Mouse (Mus musculus): ENCODE data around the gene Fxyd3.
A peak's percentile ranks its signal among the peaks of the same experiment; 100 is the strongest.

Gene Fxyd3

DNA sequence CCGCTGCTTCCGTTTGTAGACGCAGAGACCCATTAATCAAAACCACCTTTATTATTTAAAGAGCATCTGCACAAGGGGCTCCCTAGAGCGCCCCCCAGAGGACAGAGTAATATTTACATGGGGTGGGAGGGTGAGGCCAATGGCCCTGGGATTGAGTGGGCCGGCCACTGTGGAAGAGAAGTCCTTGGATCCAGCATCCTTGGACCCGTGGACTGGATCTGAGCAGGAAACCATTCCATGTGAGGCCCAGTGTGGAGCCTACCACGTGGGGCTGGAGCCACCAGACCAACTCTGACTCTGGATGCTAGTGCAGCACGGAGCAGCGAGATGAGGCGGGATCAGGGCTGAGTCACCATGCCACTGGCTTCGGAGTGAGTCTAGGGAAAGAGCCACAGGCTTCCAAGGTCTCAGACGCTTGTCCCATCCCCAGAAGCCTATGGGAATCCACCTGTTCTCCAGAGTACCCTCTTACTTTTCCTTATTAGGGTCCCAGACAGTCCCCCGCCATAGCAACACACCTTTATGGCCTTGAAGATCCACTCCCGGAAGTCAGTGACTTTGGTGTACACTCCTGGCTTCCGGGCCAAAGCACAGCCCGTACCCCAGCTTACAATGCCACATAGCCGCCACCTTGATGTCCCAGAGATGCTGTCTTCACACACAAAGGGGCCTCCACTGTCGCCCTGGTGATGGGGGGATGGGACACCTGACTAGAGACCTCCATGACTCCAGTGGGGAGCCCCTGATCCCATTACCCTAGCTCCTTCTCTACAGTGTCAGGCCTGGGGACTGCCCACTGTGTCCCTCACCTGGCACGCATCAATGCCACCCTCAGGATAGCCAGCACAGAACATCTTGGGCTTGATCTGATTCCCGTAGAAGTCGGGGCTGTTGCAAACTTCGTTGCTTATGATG is 22.4 kb upstream of the Fxyd3 start:
- no peak for DNase-seq (ENCODE audit: extremely low spot score, low spot score)

DNA sequence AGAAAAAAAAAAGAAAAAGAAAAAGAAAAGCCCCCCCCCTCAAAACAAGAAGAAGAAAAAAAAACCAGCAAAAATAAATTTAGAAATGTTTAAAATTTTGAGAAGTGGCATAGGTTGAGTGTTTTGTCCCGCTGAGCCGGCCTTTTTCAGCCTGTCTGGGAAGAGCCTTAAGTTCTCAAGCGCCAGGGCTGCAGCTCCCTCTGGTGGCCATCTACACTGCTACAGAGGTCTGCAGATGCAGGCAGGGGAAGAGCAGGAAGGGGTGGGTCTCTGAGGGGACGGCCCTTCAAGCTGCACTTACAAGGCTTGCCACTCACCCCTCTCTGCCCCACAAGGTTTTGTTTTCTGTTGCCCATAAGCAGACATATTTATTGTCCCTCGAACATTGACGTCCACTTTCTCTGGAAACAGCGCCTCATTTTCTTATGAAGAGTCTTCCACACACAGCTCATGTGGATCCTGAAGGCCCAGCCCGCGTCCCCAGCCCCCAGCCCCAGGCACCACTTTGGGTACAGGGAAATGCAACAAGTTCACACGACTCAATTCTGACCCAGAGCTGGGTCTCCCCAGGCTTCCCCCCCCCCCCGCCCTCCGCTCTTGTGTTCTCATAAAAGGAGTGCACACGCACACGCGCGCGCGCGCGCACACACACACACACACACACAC is 21.2 kb upstream of the Fxyd3 start:
- peak; percentile 88 for DNase-seq (ENCODE audit: extremely low spot score, low spot score)

DNA sequence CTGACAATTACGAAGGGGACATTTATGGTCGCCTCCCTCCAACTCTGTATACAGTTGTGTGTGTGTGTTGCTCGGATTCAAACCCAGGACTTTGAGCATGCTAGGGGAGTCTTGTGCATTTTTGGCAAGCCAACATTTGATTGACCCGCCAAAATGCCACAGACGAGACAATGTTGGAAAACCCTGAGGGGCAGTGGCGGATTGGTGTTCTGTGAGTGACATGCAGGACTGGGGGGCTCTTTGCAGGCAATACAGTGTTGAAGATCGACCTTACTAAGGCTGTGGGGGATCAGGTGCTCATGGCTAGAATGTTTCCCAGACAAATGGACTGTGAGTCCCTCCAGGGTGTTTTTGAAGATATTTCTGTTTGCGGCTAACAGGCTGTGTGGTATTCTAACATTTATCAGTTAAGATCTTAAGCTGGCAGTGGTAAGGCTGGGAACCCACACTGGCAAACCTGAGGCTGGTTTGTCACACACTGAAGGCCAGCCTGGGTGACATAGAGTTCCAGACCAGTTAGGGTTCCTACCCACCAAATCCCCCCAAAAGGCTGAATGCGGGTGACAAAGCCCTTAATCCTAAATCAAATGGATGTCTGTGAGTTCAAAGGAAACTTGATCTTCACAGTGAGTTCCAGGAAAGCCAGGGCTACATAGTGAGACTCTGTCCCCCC is 20.5 kb upstream of the Fxyd3 start:
- DNase-seq (ENCODE audit: extremely low spot score, low spot score): no peak

- no peak for DNase-seq (ENCODE audit: extremely low spot score, low spot score)
Measured at GRCm38 (mm10) chr7:31094774-31095501, 18.4 kb upstream of the Fxyd3 start.

DNA sequence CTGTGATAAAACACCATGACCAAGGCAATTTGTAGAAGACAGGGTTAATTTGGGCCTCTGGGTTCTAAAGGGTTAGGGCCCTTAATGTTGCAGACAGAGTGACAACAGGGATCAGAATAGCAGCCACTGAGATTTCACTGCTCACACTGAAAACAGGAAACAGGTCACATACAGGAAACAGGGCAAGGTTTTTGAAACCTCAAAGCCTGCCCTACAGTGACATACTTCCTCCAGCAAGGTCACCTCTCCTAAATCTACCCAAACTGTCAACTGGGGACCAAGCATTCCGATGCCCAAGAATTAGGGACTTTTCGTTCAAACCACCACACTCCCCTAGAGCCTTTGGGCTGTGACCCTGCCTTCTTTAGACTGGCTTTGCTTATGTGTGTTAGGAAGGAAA is 13.2 kb upstream of the Fxyd3 start:
- DNase-seq (ENCODE audit: extremely low spot score, low spot score): no peak

DNA sequence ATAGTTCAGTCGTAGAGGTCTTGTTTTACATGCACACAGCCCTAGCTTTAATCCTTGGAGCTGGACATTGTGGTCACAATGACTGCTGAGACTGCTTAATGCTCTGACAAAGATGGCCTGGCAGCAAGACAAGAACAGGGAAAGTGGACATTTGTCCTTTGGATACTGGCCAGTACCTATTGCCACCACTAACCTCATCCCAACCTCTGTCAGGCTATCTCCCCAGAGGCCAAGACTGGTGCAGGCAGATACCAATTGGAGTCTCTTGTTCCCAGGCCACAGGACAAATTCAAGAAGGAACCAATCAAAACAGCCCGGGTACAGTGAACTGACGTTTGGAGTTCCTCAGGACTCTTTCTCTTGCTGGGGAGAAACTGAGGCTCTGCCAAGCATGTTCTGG is 11.7 kb upstream of the Fxyd3 start:
- DNase-seq (ENCODE audit: extremely low spot score, low spot score): no peak

GRCm38 (mm10) chr7:31087262-31087661 is 10.8 kb upstream of the Fxyd3 start:
- no peak for DNase-seq (ENCODE audit: extremely low spot score, low spot score)

DNA sequence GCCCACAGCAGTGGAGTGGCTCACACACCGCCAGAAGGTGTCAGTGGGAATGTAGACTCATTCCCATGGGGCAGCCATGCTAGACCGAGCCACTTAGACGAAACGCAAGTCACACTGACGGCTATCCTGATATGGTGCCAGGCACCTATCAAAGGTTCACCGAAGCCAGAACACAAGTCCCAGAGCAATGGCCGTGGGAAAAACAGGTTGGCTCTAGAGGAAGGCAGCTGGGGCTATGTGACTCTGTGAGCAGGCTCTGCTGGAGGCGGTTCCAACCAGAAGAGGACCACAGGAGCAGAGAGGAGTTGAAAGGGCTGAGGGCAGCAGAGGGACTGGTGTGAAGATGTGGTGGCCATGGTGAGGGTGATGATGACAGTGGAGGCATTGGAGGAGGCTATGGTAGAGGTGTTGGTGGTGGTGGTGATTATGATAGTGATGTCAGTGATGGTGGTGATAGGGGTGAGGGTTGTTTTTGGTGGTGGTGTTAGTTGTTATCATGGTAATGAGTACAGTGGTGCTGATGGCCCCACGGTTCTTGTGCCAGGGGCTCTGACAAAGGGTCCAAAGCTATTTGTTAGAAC is 9.8 kb upstream of the Fxyd3 start:
- DNase-seq (ENCODE audit: extremely low spot score, low spot score): no peak

- no peak for DNase-seq (ENCODE audit: extremely low spot score, low spot score)
Measured at GRCm38 (mm10) chr7:31085171-31085570, 8.7 kb upstream of the Fxyd3 start.

DNA sequence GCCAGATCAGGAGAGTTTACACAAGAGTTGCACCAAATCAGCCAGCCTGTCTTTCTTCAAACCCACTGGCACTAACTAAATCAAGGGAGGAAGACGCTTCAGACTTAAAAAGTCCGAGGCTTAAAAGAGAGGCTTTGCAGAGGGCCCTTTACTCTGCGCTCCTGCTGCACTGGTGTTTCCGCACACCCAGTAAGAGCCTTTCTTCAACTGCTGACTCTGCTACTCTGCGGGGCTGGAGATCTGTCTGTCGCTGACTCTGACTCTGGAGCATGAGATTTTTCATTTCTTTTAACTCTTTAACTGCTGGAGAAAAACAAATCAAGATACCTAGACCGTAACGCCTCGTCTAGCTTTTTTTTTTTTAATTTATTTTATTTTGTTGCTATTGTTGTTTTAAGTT is 7.6 kb upstream of the Fxyd3 start:
- DNase-seq (ENCODE audit: extremely low spot score, low spot score): no peak

DNA sequence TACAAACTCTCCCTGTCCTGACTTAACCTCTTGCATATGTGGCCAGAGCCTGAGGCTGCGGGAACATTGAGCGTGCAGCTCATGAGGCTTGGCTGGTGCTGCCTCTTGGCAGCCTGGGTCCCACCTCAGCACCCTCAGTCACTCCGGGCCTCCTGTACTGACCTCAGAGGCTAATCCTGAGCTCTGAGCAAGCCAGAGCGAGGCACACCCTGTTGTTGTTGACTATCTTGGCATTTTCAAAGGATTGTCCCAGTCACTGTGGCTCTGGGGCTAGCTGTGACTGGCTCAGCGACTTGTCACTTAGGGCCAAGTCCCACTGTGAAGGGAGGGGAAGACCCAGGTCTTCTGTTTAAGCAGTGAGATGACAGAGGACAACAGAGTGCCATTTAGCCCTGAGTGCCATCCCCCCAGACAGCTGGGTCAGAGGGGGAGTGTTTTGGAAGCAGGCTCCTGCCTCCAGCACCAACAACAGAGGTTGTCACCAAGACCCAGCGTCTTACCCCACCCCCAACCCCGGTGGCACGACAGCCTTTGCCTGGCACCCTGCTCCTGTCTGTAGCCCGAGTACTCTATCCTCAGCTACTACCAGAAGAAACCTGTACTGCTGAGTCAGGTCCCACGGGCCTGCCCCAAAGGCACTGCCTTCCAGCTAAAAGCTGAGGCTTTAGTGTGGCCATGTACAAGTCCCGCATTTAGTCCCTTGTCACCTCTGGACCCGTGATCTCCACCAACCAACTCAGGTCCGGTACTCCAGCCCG is 6.5 kb upstream of the Fxyd3 start:
- no peak for DNase-seq (ENCODE audit: extremely low spot score, low spot score)

DNA sequence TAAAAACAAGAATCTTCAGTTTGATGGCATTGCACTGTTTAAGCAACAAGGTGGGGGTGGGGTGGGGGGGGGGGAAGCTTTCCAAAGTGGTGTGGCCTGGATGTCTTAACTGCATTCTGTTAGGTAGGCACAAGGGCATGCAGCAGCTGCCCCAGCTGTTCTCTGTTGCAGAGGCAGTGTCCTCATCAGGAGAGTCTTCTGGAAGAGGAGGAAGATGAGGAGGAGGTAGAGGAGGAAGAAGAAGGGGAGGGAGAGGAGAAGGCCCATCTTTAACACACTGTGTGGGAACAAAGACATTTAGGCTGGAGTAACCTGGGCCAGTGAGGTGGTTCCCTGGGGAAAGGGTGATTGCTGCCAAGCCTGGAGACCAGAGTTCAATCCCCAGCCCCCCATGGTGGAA is 5.6 kb upstream of the Fxyd3 start:
- DNase-seq (ENCODE audit: extremely low spot score, low spot score): no peak

DNA sequence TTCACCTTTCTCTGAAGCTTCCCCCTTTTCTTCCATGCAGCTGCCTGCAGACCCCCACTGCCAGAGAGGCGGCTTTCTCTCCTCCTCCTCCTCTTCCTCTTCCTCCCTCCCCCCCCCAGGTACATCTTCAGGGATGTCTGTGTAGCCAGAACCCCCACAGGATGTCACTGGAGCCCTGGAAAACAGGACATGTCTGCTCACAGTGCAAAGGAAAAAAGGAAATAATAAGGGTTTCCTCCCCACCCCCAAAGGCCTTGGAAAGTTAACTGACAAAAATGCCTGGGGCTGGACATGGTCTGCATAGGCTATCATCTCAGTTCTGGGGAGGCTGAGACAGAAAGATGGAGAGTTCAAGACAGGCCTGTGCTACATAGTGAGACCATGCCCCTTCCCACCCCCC is 4.6 kb upstream of the Fxyd3 start:
- DNase-seq (ENCODE audit: extremely low spot score, low spot score): no peak

DNA sequence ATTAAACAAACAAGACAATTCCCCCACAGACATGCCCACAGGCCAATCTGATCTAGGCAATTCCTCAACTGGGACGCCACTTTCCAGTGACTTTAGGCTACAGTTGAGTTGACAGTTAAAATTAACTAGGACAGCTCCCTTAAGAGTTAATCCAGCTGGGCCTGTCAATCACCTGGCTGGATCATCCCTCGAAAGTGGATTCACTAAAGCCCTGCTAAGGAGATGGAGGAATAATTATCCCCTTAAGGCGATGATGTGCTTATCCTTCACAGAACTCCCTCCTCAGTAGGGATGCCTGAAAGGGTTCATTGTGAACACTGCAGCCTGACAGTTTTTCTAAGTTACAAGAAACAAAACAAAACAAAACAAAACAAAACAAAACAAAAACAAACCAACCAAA is 4.1 kb upstream of the Fxyd3 start:
- DNase-seq (ENCODE audit: extremely low spot score, low spot score): no peak

GRCm38 (mm10) chr7:31079670-31080069 is 3.2 kb upstream of the Fxyd3 start:
- no peak for DNase-seq (ENCODE audit: extremely low spot score, low spot score)

- DNase-seq (ENCODE audit: extremely low spot score, low spot score): no peak
Measured at GRCm38 (mm10) chr7:31077885-31078445, 1.5 kb upstream of the Fxyd3 start.

DNA sequence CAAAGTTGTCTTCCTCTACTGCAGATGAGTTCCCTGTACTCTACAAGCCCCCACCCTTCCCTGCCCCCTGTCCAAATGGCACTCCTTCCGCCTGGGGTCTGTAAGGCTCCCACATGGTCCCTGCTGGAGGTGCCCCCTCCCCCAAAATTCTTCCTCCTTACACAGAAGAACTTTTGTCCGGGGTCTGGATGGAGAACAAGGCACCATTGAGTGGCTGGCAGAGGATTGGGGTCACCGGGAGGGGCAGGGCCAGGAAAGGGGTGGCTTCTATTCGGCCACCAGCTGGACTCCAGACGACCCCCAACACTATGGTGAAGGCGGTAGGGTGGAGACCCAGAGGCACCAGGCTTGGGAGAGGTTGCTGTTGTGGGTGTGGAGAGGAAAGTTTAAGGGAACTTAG is 966 bp upstream of the Fxyd3 start:
- DNase-seq (ENCODE audit: extremely low spot score, low spot score): no peak

DNA sequence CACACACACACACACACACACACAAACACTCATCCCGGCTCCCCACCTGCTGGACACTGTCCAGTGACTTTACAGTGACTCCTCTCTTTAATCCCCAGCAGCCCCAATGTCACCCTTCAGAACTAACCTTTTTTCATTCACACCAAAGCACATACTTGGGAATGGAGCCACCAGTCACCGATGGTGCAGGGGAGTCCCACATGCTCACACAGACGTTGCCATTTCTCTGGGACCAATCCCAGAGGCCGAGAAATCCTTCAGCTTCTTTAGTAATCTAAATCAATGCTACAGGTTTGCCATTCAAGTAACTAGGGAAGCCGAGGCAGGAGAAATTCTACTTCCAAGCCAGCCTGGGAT is 1.8 kb downstream of the Fxyd3 start:
- no peak for DNase-seq (ENCODE audit: extremely low spot score, low spot score)

GRCm38 (mm10) chr7:31074061-31074712 is 2.3 kb downstream of the Fxyd3 start:
- DNase-seq (ENCODE audit: extremely low spot score, low spot score): no peak

GRCm38 (mm10) chr7:31073546-31073945 is 3.0 kb downstream of the Fxyd3 start:
- DNase-seq (ENCODE audit: extremely low spot score, low spot score): no peak

Data from neural tube, embryonic 10.5 days (tissue).